In genomic region chr8:127968026-127968425, GRCm38 (mm10) we compare ENCODE assay signal across 24 mouse cellular contexts.
DNase-seq lines count a peak whose midpoint lies in the region; ATAC-seq and TF ChIP-seq lines count a peak whose summit lies in the region.
"Had no signal": no experiment of that assay in that cellular context is flagged by ENCODE, and none has a peak within 500 bp of the region (broad histone marks: within the 10 kb centered on the region; RNA-seq: fewer than 3 reads in every experiment).

No protein-coding gene starts in this region.

- no peaks in the 10 kb centered on the region for H3K36me3 ChIP-seq in hindbrain, postnatal 0 days (ENCODE audit: insufficient read depth, low read length)
- H3K36me3 ChIP-seq: embryonic facial prominence, embryonic 12.5 days; embryonic facial prominence, embryonic 15.5 days; hindbrain, embryonic 12.5 days; hindbrain, embryonic 15.5 days had no signal

- no peaks in the 10 kb centered on the region for H3K9me3 ChIP-seq in hindbrain, postnatal 0 days (ENCODE audit: low read length)
- H3K9me3 ChIP-seq: embryonic facial prominence, embryonic 12.5 days; embryonic facial prominence, embryonic 15.5 days; hindbrain, embryonic 12.5 days; hindbrain, embryonic 15.5 days had no signal

- no peak overlapping the region for H3K4me3 ChIP-seq in hindbrain, postnatal 0 days (ENCODE audit: low read length)
- H3K4me3 ChIP-seq: embryonic facial prominence, embryonic 12.5 days; embryonic facial prominence, embryonic 15.5 days; heart, adult 2 months; hindbrain, embryonic 12.5 days; hindbrain, embryonic 15.5 days had no signal

- no peak overlapping the region for H3K27ac ChIP-seq in hindbrain, postnatal 0 days
- H3K27ac ChIP-seq: embryonic facial prominence, embryonic 12.5 days; embryonic facial prominence, embryonic 15.5 days; heart, adult 2 months; hindbrain, embryonic 12.5 days; hindbrain, embryonic 15.5 days had no signal

- no peak overlapping the region for H3K4me2 ChIP-seq in hindbrain, postnatal 0 days (ENCODE audit: low read depth, low read length)
- H3K4me2 ChIP-seq: embryonic facial prominence, embryonic 12.5 days; embryonic facial prominence, embryonic 15.5 days; heart, embryonic 11.5 days; hindbrain, embryonic 12.5 days; hindbrain, embryonic 15.5 days had no signal

- TF ChIP-seq CTCF in hindbrain, postnatal 0 days (IDR thresholded peaks at IDR 0.05; ENCODE audit: low read depth), result no peak

- DNase-seq in 416B (ENCODE audit: low read depth), result peak; percentile 57
- peak; percentile 42 for DNase-seq in CD4-positive, CD25-positive, alpha-beta regulatory T cell, adult 2 months (ENCODE audit: low read depth, low spot score)
- DNase-seq in induced T-regulatory cell, adult 2 months (ENCODE audit: low read depth), result peak; percentile 49
- no peak for DNase-seq in right cerebral cortex, postnatal 25 days
- DNase-seq in frontal cortex, adult 2 months (ENCODE audit: extremely low spot score in 1 of 2, low spot score in 1 of 2), result no peak
- no peak for DNase-seq in hindbrain, postnatal 0 days (ENCODE audit: low spot score)
- DNase-seq: adrenal gland, adult 8-10 months; adrenal gland, postnatal 25 days; cerebellum, adult 18-20 months; cerebellum, adult 9-10 months; cerebellum, postnatal 14 days; forebrain, postnatal 0 days; gastrocnemius, postnatal 25 days; heart, adult 2 months; kidney, adult 2 months had no signal

- ATAC-seq in neutrophil, adult 5-6 weeks (ENCODE audit: extremely low read depth, insufficient number of reproducible peaks, low FRiP score, poor library complexity, severe bottlenecking), result 0 out of 2 replicates have a peak, but pooled peaks have one; percentile 13
- ATAC-seq in hindbrain, postnatal 0 days, result no peak
- ATAC-seq: activated CD4-positive, CD25-positive, alpha-beta regulatory T cell, adult 4 months; forebrain, embryonic 14.5 days; forebrain, postnatal 0 days; intestine, postnatal 0 days had no signal

- no peaks in the 10 kb centered on the region for H3K27me3 ChIP-seq in hindbrain, postnatal 0 days (ENCODE audit: insufficient read depth, low read length)
- H3K27me3 ChIP-seq: embryonic facial prominence, embryonic 12.5 days; embryonic facial prominence, embryonic 15.5 days; hindbrain, embryonic 12.5 days; hindbrain, embryonic 15.5 days had no signal

- H3K9ac ChIP-seq in hindbrain, postnatal 0 days (replicated peaks; ENCODE audit: low read length), result no peak overlapping the region
- H3K9ac ChIP-seq: embryonic facial prominence, embryonic 12.5 days; embryonic facial prominence, embryonic 15.5 days; forebrain, postnatal 0 days; hindbrain, embryonic 12.5 days; hindbrain, embryonic 15.5 days had no signal

- no peaks in the 10 kb centered on the region for H3K4me1 ChIP-seq in hindbrain, postnatal 0 days (ENCODE audit: insufficient read depth, low read length)
- H3K4me1 ChIP-seq: embryonic facial prominence, embryonic 12.5 days; embryonic facial prominence, embryonic 15.5 days; hindbrain, embryonic 12.5 days; hindbrain, embryonic 15.5 days had no signal

- 92% methylated on average over 2 of the region's 2 CpGs for WGBS in hindbrain, postnatal 0 days

Comparison
In these comparisons a context has a peak if more than half of its experiments do, and no peak if none do; other contexts are left out.
1. DNase-seq: peak in 416B (single experiment), CD4-positive, CD25-positive, alpha-beta regulatory T cell, adult 2 months (single experiment) and induced T-regulatory cell, adult 2 months (single experiment); none in right cerebral cortex, postnatal 25 days (single experiment), frontal cortex, adult 2 months (0 of 2) and hindbrain, postnatal 0 days (single experiment).